Mouse (Mus musculus): ENCODE results near the gene Nab2.

The Nab2 gene

DNA sequence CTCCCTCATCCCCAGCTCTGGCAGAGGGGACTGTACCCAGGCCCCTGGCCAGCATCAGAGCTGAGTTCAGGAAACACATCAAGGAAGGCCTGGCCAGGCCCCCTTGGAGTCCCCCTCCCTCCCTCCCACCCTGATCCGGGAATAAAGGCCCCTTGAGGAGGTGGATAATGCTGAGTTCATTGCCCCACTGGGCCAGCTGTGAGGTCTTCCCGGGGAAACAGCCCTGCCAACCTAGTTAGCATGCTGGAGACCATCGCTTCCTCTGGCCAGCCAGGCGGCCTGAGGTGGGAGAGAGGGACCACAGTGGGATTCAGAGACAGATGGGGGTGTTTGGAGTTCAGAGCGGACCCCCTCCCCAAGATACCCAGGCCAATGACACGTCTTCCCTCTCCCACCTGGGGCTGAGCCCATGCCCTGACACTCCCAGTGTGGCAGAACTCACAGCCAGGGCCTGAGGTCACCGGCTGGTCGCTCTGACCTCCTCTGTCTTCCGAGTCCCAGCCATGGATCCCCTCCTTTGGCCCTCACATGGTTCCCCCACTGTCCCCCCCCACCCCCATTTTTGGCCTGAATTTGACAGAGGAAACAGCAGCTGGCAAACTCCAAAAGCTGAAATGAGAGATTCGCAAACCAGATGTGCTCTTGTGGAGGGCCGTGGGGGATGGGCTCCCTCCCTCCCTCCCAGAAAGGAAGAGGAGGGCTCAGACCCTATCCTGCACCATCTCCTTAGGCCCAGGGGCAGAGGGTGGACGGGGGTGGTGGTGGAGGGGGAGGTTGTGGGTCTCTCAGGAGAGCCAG, 53.9 kb downstream of the Nab2 start:
- DNase-seq (ENCODE audit: low spot score): no peak

DNA sequence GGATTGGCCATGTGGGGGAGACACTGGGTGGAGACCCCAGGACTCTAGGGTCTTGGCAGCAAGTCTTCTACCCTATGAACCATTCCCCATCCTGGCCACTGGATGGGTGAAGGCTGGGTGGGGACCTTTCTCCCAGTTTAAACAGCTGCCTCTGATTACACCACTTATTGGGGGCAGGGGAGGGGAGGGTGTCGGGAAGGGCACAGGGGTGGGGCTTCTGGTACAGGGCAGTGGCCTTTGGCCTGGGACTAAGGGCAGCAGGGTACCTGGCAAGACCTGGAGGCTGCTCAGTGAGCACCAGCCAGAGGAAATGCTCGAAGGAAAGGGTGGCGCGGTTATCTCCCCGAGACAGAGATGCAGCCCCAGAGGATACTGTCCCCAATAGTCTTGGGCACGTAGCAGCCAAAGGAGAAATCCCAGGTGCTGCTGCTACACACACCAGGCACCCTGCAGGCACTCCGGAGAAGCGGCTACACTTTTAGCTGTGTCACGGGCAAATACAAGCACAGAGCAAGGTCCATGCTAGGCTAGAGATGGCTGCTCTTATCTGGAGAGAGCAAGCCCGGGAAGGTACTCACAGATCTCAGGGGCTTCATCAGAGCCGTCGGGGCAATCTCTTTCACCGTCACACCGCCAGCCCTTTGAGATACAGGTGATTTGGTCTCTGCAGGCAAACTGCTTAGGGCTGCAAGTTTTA, 56.1 kb downstream of the Nab2 start:
- no peak for DNase-seq (ENCODE audit: low spot score)

All from T-cell, adult 2 months (primary cell).